Mouse (Mus musculus) thymus, postnatal 14 days (tissue): ENCODE results near the gene Arhgef25.
"Not testable (repeated sequence)": the region's sequence is repeated elsewhere in the genome, so short reads cannot be mapped to it uniquely, and the experiment has no call there.

Experiments
- DNase-seq: peaks from one replicate; pipeline ENCODE4 v3.0.0; 2021

The Arhgef25 gene

DNA sequence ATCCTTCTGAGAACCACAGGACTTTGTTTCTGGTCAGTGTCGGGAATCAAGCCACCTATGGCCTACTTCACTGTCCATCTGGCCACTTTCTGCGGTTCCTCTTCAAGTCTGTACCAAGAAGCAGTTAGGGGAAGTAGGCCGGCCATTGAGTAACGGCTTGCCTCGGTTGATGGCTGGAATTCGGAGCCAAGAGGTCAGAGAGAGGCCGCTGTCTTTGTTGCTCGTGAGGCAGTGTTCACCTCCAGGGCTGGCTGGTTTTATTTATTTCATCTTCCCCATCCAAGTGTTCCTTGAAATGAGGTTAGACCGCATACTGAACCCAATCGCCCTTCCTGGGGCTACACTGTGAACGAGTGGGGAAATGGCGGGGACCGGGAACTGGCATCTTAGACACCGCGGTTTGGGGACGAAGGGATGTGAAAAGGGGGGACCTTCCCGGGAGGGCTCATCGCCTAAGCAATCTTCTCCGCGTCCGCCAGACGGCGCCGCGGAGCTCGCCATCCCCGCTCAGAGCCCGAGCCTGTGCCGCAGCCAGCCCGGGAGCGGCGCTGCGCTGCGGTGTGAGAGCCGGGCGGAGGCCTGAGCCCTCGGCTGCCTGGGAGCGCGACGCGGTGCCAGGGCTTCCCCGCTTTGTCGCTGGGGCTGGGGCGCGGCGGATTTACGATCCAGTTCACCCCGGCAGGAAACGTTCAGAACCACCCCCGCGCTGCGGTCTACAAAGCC is 25.1 kb downstream of the Arhgef25 start, which contains the start of gene B4galnt1:
B4galnt1 (plus strand) TSS at position 595 of the 723 bp plus-strand sequence.
- DNase-seq = peak; percentile 86

DNA sequence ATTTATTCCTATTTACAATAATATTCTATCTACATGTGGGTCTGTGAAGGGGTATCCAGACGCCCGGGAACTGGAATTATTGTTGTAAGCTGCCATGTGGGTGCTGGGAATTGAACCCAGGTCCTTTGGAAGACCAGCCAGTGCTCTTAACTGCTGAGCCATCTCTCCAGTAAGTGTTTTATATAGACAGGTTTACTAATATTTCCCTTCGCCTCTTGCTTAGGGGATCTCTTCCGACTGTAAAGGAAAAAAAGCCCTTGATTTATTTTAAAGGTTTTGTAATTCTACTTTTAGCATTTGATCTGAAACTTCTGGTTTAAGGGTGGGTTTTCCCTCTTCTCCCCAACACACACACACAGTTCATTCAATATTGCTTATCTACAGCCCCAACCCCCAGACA is 25.7 kb downstream of the Arhgef25 start:
- DNase-seq = no peak

DNA sequence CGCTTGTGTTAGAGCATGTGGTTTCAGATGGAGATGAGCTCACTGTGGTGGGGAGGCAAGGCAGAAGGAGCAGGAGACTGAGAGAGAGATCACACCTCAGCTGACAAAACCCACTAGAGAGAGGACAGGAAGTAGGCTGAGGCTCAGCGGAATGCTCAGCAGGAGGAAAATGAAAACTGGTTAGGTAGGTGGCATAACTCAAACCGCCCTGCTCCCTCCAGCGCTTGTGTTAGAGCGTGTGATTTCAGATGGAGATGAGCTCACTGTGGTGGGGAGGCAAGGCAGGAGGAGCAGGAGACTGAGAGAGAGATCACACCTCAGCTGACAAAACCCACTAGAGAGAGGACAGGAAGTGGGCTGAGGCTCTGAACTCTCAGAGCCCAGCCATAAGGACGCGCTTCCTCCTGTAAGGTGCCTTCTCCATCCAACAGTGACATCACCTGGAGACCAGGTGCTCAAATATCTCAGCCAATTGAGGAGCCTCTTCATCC is 27.1 kb downstream of the Arhgef25 start:
- DNase-seq = peak; percentile 70

DNA sequence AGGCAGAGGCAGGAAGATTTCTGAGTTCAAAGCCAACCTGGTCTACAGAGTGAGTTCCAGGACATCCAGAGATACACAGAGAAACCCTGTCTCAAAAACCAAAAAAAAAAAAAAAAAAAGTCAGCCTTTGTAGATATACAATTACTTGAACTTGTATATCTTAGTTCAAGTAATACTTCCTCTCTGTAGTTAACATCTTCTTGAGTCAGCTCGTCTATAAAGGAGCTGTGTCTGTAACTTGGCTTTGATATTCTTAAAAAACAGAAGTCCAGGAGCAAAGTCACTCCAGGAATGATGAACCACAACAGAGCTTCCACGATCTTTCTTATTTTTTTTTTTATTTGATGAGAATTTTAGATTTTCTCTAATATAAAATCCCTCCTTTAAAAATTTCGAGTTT is 29.2 kb downstream of the Arhgef25 start:
- DNase-seq = no peak

GRCm38 (mm10) chr10:127160081-127160480 is 29.8 kb downstream of the Arhgef25 start:
- DNase-seq = no peak

- DNase-seq = no peak
These were observed 31.4 kb downstream of the Arhgef25 start for GRCm38 (mm10) chr10:127158471-127158870.

GRCm38 (mm10) chr10:127156511-127156910 is 33.4 kb downstream of the Arhgef25 start:
- DNase-seq = no peak

- DNase-seq = no peak
These were observed 33.8 kb downstream of the Arhgef25 start for GRCm38 (mm10) chr10:127156089-127156488.

DNA sequence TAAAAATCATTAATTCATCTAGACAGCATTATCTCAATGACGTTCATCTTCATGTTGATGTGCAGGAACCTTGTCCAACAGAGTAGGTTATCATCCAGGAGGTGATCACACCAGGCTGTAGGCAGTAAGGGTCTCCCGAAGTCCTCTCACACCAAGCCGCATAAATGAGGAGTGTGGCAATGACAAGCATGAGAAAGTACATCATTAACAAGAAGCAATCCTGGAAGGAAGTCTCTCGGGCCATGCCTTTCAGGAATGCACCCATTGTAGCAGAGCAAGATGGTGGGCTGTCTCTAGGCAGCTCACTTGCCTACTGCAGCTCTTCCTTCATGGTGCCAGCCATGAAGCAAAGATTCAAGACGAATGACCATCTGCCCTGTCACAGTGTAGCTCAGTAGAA is 35.2 kb downstream of the Arhgef25 start:
- no peak for DNase-seq

GRCm38 (mm10) chr10:127154241-127154640 is 35.6 kb downstream of the Arhgef25 start:
- no peak for DNase-seq

DNA sequence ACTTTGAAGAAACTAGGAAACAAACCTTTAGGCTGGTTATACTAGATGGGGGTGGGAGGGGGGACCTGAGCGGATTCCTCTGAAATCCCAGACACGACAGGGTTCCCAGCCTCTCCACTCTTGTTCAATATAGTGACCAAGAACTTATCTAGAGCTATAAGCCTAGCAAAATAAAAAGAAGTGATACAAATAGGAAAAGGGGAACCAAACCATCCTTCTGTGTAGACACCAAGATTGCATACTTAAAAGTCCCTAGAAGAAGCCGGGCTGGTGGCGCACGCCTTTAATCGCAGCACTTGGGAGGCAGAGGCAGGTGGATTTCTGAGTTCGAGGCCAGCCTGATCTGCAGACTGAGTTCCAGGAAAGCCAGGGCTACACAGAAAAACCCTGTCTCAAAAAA is 36.6 kb downstream of the Arhgef25 start:
- no peak for DNase-seq

DNA sequence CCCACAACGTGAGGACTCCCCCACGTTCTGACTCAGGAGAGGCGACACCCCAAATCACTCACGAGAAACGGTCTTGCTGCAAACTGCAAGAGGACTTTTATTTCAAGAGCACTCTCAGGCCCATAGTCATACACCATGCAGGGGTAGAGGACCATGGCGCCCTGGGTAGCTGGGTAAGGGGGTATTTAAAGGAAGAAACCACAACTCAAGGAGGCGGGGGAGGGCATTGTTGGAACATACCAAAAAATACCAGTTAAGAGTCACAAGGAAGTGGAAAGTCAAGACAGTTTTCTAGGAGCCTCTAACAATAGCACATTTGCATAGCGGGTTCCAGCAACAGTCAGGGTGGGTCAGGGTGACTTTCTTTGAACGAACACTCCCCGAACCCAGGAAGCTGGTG is 37.3 kb downstream of the Arhgef25 start:
- not testable (repeated sequence) for DNase-seq

DNA sequence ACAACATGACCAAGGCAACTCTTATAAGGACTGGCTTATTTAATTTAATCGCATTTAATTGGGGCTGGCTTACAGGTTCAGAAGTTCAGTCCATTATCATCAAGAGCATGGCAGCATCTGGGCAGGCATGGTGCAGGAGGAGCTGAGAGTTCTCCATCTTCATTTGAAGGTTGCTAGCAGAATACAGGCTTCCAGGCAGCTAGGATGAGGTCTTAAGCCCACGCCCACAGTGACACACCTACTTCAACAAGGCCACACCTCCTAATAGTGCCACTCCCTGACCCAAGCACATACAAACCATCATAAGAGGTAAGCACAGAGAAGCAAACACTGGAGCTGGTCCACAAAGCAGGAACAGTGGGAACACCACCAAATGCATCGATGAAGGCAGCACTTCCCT is 38.6 kb downstream of the Arhgef25 start:
- not testable (repeated sequence) for DNase-seq

DNA sequence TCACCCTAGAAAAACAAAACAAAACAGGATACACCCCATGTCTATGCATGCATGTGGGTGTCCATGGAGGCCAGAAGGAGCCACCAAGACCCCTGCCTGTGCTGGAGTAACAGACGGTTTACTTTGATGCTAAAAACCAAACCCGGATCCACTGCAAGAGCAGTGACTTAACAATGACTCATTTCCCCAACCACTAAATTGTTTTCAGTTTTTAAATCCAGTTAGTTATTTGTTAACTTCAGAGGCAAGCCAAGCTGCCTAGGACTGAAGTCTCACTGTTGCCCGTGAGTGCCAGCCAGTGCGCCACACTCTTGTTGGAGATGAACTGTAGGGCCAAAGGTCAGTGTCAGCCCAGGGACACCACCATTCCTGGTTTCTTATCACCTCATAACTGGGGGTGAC is 39.4 kb downstream of the Arhgef25 start:
- no peak for DNase-seq

DNA sequence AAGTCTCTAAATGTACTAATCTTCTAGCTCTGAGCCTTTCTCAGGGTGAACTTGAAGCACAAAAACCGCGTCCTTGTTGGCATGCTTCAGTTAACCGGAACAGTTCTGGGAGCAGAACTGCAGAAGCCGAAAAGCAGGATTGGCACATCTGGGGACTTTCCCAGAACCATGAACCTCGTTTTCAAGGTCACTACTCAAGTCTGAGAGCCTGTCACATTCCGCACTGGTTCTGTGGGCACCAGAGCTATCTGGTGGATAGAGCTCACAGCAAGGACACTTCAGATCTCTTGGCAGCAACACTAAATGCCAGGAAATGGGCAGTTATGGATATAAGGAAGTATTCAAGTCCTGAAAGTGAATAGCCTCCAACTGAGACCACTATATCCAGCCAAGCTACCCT is 42.7 kb downstream of the Arhgef25 start:
- no peak for DNase-seq

- no peak for DNase-seq
These were observed 44.6 kb downstream of the Arhgef25 start for GRCm38 (mm10) chr10:127145303-127145702.

DNA sequence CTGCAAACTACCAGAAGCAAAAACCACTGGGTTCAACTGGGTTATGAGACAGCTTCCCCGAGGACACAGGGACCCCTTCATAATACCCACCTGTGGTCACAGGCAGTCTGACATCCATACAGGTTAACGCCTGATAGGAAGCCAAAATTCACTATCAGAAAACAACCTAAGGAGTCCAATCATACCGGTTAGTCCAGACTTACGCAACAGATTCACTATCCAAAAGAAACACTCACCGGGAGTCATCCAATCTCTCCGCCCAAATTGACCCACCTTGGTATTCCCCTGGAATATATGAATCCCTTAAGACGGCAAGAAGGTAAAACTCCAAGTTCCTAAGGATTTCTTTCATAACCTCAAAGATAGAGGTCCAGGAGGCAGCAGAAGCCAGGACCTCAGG is 45.3 kb downstream of the Arhgef25 start:
- no peak for DNase-seq

GRCm38 (mm10) chr10:127143228-127143627 is 46.7 kb downstream of the Arhgef25 start:
- DNase-seq = no peak

DNA sequence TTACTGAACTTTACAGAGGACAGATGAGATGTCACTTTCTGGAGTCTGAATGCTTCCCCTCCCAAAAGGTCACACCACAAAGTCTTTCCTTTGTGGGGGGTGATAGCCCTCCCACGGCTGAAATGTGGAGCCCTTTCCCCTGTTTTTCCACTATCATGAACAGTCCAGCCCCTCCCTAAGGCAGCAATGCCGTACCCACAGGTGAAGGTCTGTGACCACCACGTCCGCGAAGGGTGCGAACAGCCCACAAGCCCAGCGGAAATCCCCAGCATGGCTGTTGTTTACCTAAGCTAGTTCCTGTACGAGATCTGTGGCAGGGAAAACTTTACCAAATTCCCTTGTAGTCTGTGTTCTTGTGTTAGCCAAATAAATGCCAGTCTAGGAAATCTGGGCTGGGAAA is 48.4 kb downstream of the Arhgef25 start:
- peak; percentile 68 for DNase-seq

DNA sequence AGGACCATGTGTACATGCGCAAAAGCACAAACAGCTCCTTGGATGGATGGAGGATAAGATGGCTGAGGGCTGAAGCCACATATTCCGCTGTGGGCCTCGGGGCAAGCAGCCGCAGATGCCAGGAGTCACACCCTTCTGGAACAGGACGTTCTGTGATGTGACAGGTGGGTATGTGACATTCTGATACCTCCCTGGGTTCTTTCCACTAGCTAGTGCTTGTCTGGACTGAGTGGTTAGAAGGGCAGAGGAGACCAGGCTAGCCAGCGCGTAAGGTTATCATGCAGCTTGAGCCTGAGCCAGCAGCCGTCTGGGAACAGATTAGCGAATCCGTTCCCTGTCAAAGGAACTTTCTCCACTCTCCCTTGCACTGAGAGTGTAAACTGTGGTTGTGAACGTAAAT is 48.9 kb downstream of the Arhgef25 start:
- DNase-seq = no peak

DNA sequence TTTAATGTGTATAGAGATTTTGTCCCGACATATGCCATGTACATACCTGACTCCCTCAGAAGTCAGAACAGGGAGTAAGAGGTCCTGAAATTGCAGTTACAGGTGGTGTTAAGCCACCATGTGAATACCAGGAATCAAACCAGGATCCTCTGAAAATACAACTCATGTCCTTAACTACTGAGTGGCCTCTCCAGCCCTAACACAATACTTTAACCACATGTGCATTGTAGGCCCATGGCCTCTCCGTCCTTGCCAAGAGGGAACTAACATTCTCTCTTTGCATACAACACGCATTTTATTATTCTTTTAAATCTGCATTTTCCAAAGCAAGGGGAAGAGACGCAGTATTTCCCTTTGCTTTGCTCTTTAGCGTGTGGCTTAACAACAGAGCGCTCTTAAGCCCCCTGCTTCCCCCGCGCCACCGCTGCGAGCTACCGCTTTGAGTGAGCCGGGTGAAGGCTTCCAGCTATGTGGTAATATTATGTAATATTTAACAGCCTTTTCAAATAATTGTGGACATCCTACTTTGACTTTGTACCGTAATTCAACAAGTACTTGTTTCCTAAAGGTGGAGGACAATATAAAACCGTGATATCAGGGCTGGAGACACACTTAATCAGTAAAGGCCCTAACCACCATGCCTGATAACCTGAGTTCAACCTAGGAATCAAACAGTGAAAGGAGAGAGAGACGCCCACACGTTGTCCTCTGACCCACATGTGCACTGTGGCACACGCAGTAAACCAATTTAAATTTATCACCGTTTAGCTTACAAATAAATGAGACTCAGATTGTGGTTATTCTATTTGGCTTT is 51.3 kb downstream of the Arhgef25 start:
- DNase-seq = no peak

GRCm38 (mm10) chr10:127137896-127138295 is 52.0 kb downstream of the Arhgef25 start:
- no peak for DNase-seq

DNA sequence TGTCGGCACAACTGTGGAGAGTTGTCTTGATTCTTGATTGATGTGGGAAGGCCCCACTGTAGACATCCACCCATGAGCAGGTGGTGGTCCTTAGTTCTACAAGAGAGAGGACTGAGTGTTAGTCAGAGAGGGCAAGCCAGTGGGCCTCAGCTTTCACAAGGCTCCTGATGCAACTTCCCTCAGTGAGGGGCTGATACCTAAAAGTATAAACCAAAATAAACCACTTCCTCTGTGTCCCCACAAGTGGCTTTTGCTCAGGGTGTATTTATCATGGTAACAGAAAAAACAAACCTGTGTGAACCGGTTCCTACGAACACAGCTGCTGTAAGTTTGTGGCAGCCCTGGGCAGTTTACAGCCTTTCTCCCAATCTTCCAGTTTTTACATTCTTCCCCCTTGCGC is 53.4 kb downstream of the Arhgef25 start:
- peak; percentile 51 for DNase-seq
